Mouse (Mus musculus) erythroid progenitor cell, adult 5-6 weeks (primary cell): ENCODE measurements at regions not wholly inside any gene's neighbourhood (a gene's known extent, or its start where the extent isn't known, plus 50 kb on each side); places are given as distances from the start of the nearest gene placed in this dataset.

Source experiments
- ATAC-seq: replicated peaks from 2 replicates; pipeline ENCODE4 v1.8.0; 2016; ENCODE audit warnings: moderate number of reproducible peaks, mild to moderate bottlenecking, moderate TSS enrichment, inconsistent platforms; ENCODE audit not compliant: poor library complexity, low FRiP score, severe bottlenecking

- ATAC-seq = no peak
Measured at GRCm38 (mm10) chr9:46830316-46830715, 168.2 kb upstream of the Gm4791 start.

GRCm38 (mm10) chr9:46824703-46825102 is 173.8 kb upstream of the Gm4791 start:
- ATAC-seq = no peak

GRCm38 (mm10) chr9:46819808-46820207 is 178.7 kb upstream of the Gm4791 start:
- no peak for ATAC-seq

DNA sequence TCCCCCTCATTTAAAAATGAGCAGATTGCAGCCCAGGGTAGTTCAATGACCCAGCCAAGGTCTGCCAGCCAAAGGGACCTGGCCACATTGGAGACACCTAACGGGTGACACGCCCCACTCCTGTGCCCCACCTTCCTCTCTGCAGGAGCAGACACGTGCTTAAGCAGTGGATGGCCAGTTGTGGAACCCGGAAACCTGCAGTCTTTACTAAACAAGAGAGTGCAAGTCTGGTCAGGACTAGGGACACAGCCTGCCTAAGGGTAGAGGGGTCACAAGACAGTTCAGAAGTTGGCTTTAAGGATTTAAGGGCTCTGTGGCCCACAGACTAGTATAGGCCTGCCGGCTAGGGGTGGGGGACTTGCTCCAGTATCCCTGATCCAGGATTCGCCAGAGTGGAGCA is 179.2 kb upstream of the Gm4791 start:
- ATAC-seq = no peak

GRCm38 (mm10) chr9:46816126-46816525 is 182.4 kb upstream of the Gm4791 start:
- ATAC-seq = no peak

GRCm38 (mm10) chr9:46814478-46815241 is 183.9 kb upstream of the Gm4791 start:
- no peak for ATAC-seq

- ATAC-seq = no peak
Measured at GRCm38 (mm10) chr9:46810266-46810665, 188.3 kb upstream of the Gm4791 start.

- no peak for ATAC-seq
Measured at GRCm38 (mm10) chr9:46795446-46795845, 203.1 kb upstream of the Gm4791 start.

DNA sequence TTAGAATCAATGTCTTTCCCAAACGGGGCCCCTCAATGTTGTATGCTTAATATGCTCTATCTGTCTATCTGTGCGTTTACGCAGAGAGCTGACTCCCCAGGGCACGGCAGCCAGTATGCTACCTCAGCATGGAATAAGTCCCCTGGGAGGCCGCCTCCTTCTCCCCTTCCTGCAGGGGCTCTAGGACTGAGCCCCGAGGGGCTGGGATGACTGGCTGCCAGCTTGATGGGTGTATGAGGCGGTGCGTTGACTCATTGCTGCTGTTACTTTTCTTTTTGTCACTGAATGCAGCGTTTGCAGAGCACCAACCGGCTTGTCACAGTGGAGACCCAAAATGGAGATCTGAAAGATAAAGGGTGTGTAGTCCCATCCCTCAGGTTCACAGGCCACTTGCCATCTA is 209.5 kb upstream of the Gm4791 start:
- ATAC-seq = no peak

- no peak for ATAC-seq
Measured at GRCm38 (mm10) chr9:46788456-46788855, 210.1 kb upstream of the Gm4791 start.

GRCm38 (mm10) chr9:46784355-46784975 is 214.1 kb upstream of the Gm4791 start:
- ATAC-seq = no peak

DNA sequence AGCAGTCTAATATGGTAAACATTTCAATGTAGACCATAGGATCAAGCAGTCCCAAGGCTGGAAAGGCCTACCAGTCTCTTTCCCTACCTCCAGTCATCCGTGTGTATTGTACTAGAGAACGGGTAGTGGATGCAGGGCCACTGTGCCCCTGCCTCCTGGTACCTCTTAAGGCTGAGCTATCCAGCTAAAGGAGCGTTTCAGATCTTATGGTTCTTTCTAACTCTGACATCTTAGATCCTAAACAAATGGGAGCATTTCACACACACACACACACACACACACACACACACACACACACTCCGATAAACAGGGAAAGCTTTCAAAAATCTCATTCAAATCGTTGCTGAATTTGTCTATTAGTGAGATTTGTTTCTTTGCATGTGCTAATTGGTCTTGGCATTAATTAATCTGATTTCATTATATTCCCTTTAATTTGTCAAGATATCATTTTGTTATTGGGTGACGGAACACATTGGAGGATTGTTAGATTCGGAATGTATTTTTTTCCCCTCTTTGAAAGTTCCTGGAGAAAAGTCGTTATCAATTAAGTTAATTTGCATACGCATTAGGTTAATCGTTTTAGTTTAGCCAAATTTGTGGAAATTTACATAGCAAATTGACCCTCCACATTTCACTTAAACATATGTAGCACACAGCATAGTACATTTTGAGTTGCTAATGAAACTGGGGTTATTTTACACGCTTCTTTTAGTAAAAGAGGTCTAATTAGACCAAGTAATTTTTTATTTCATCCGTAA is 214.8 kb upstream of the Gm4791 start:
- ATAC-seq = no peak

GRCm38 (mm10) chr9:46781681-46782080 is 216.9 kb upstream of the Gm4791 start:
- ATAC-seq = no peak

- ATAC-seq = no peak
Measured at GRCm38 (mm10) chr9:46778769-46779168, 219.8 kb upstream of the Gm4791 start.

GRCm38 (mm10) chr9:46774821-46775220 is 223.7 kb upstream of the Gm4791 start:
- no peak for ATAC-seq

- ATAC-seq = no peak
Measured at GRCm38 (mm10) chr9:46760247-46760646, 238.3 kb upstream of the Gm4791 start.

- ATAC-seq = no peak
Measured at GRCm38 (mm10) chr9:46757005-46757672, 241.4 kb upstream of the Gm4791 start.

GRCm38 (mm10) chr9:46751981-46752380 is 246.6 kb upstream of the Gm4791 start:
- ATAC-seq = no peak

GRCm38 (mm10) chr9:46749441-46749840 is 249.1 kb upstream of the Gm4791 start:
- no peak for ATAC-seq

GRCm38 (mm10) chr9:46746266-46746665 is 252.3 kb upstream of the Gm4791 start:
- ATAC-seq = no peak
